Mouse (Mus musculus): ENCODE results near the gene Laptm4a.

The Laptm4a gene

DNA sequence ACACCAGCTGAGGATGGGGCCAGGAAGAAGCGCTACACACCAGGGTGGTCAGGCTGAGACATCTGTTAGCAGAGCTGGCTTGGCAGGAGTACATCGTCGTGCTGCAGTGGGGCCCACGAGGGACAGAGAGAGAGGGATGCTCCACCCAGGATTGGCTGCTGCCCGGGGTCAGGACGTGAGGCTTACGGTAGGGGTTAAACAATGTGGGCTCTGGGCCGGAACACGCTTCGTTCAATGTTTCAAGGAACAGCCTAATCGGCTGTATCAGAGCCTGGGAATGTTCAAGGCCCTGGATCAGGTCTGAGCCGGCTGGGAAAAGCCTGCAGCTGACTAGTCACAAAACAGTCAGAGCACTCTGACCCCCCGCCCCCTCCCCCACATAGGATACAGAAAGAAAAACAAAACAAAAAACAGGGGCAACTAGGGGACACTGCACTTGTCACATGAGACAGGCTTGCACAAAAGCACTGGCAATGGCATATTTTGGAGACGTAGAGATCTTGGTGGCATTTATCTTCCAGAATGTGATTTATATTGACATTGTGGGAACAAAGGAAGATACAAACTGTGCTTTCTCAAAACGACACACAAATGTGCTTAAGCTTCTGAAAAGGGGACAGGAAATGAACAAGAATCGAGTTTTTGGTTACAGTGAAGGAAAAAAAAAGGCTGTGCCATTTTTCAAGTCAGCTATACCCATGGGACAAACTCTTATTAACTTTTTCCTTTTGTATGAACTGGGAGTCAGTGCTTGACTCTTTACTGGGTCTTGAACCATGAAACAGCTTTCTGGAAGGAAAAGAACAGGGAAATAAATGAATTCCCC, 8.4 kb upstream of the Laptm4a start:
- peak; percentile 75 for DNase-seq

DNA sequence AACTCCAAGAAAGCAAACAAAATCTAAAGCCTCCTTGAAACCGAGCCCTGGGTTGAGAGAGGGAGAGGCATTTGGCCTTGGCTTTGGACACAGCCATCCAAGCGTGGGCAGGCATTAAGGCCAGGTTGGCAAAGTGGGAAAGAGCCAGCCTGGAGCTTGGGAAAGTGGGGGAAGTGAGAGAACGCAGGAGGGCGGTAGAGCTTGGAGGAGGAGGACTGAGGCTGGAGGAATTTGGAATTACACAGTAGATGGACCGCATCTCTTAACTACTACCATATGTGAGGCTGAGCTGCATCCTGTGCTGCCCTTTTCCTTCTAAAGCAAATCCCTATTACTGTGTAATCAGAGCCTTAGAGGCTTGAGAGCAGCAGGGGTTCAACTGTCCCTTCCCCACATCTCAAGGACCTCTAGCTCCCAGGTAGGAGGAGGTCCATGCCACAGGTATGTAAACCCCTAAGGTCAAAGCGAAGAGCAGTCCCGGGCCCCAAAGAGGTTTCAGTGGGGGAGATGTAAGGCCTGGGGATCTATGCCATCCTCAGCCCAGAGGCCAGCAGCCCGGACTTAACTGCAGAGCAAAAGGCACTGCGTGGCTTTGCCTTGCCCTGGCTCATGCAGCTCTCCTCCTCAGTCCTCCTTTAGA, 7.6 kb upstream of the Laptm4a start:
- DNase-seq: peak; percentile 48

DNA sequence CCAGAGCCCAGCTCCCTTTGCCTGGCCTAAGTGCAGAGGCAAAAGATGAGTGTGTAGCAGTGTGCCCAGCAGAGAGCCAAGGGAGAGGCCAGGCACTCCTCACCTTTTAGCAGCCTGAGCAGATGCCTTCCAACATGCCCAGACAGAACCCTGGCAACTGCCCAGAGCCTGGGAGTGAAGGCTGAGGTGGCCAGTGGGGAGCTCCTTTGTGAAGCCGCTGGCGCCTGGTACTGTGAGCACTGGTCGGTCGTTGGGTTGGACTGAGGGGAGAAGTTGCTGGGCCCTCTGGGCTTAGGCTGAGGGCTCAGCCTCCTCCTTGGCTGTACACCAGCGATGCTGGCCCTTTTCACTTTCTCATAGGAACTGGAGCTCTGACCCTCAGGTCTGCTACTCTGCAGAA, 5.1 kb upstream of the Laptm4a start:
- peak; percentile 57 for DNase-seq

DNA sequence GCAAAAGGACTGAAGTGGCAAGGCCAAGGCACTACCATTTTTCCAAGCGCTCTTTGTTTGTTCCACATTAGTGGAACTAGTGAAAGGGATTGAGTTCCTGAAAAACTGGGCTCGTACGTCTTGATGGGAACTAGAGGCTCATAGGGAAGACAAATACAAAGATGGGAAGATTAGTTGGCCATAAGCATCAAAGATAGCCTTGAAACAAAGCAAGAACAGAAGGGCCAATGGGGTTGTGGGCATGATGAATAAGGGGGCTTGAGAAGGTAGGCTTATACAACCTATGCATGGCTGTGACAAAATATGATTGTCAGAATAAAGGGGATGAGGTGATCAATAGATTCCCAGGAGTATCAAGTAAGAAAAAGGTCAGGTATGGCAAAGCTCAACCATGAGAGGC, 2.2 kb upstream of the Laptm4a start:
- no peak for DNase-seq

DNA sequence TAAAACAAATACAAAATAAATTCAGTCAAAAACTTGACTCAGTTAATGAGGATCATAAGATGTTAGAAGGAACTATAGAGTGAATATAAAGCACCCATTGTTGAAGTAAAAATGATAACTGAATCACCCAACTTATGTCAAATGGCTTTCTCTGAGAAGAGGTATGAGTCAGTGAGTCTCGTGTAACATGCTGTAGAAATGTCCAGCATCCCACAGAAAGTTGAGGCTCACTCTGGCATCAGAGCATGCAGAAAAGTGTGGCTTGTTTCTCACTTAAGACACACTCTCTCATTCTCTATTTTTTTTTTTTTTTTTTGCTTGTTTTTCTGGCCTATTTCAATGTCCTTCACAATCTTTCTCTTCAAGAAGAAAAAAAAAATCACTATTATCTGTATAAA, 469 bp upstream of the Laptm4a start:
- no peak for DNase-seq

DNA sequence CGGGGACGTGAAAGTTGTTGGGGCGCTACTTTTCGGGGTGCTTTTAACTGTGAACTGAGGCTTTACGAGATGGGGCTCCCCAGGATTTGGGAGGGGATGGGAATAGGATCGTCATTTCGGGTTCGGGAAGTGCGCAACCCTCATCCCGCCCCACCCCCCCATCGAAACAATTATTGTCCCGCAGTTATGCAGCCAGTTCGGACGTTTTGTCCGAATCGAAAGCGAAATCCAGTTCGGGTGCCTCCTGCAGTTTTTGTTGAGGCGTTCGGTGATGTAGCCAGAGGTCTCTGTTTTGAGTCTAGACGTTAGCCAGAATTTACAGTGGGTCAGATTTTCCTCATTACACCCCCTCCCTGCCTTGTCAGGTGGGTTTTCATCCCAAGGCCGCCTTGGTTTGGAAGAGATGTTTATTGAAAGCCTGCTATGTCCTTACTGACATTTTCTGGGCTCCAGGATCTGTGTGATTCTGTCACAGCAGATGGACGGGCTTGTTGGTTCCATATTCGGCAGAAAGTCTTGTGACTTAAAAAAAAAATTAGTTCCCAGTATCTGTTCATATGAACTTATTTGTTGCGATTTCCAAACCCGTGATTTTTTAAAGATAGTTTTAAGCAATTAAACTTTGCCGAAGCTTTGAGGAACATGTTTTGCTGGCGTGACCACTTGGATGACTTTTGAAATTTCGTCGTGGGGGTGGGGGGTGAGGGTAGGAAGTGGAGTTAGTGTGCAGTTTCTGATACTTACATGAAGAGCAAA, 1.1 kb downstream of the Laptm4a start:
- DNase-seq: no peak

DNA sequence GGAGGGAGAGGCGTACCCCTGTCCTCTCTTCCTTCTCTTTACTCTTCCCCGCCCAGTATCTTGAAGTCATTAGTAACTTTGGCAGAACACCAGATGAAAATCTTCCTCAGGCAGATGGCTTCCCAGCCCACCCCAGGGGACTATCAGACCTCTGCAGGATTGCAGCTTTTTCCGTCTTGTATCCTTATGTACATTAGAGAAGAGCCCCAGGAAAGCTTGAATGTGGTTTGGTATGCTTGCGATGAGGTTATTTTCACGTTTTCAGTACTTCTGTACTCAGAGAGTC, 1.6 kb downstream of the Laptm4a start:
- DNase-seq: peak; percentile 30

DNA sequence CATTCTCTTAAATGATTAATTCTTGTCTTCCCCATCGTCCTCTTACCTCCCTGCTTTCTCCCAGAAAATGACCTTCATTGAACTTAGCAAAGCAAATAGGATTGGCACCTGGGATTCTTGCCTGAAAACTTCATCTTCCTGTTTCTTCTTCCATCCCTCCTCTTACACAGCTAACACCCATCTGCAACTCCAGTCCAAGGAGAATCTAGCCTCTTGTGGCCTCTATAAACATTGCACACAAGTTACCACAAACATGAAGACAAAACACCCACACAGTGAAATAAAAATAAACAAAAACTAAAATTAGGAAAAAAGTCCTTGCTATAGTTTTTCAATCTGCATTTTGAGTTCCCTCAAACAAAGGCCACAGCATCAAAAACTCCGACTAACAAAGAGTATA, 2.1 kb downstream of the Laptm4a start:
- no peak for DNase-seq

DNA sequence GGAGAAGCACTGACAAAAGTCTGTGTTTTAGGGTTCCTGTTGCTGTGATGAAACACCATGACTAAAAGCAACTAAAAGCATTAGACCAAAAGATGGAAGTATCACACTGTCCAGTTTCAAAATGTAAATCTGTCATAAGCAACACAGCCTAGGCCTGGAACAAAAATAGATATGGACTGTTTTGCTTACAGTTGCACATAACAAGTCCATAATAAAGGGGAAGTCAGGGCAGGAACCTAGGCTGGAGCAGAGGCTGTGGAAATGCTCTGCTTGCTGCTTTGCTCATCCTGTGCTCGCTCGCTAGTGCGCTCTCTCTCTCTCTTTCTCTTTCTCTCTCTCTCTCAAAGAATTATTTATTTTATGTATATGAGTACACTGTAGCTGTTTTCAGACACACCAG, 6.2 kb downstream of the Laptm4a start:
- DNase-seq: no peak

DNA sequence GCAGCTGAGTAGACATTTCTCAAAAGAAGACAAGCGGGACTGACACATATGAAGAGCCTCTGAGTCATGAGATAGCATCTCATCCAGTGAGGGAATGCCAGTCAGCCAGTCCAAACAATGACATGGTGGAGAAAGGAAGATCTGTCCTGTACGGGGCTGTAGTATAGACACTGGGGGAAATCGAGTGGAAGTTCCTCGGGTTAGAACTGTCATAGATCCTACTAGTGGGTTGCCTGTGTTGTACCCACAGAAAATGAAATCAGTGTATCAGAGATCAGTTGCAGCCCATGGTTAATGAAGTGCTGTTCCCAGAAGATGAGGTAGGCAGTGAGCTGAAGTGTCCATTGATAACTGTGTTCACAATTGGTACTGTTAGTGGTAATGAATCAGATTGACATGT, 7.3 kb downstream of the Laptm4a start:
- DNase-seq: no peak

DNA sequence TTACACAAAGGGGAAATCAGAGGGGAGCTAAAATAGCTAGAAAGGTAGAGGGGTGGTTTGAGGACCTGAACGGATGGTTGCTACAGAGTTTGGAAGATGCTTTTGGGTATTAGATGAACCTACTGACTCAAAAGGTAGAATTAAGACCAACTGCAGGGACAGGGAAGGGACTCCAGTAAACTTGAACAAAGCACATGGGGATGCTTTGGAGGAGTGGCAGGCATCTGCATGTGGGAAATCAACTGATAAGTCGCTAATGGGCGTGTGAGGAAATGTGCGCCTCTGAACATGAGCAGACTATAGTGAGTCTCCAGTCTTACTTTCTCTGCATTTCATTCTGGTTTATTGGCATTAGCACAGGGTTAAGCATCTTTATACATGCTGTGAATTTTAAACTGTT, 9.6 kb downstream of the Laptm4a start:
- DNase-seq: no peak

DNA sequence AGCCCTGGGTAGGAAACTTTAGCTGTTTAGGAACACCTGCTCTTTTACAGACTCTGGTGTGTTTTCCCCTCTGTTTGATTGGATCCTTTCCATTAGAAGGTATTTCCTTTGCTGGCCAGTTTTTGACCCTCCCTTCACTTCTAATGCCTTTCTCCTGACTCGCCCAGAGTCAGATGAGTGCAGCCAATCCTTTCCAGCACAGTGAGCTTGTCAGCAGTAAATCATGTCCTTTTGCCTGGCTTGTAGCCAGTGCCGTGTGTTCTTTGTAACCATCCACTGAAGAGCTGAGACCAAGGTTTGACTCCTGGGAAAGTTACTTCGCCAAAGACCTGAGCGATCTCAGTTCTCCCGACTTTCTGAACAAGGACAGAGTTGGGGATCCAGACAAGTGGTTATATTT, 13.9 kb downstream of the Laptm4a start:
- DNase-seq: peak; percentile 89

DNA sequence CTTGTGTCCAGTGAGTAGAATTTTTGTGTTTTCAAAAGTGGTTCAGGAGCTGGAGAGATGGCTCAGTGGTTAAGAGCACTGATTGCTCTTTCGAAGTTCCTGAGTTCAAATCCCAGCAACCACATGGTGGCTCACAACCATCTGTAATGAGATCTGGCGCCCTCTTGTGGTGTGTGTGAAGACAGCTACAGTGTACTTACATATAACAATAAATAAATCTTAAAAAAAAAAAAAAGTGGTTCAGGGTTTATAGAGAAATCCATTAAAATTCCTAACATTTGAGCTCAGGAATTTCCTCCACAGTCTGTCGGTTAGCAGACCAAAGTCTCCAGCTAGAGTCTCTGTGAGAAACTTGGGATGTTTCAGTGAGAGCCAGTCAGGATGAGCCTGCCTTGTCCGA, 14.7 kb downstream of the Laptm4a start:
- peak; percentile 30 for DNase-seq

DNA sequence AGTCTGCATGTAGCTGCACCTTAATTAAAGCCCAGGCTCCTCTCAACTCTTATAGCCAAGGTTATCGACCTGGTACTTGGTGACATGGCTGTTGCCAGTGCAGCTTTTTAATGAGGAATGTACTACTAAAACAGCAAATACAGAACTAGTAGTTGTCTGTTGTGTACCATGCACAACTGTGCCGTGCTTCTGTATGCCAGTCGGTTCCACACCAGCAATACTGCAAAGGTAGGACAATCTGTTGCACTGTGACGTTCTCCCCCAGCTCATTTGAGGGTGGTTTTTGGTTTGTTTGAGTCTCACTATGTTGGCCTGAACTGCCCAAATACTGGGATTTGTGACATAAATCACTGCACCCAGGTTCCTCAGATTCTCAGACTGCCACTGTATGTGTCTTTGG, 18.0 kb downstream of the Laptm4a start:
- DNase-seq: no peak

DNA sequence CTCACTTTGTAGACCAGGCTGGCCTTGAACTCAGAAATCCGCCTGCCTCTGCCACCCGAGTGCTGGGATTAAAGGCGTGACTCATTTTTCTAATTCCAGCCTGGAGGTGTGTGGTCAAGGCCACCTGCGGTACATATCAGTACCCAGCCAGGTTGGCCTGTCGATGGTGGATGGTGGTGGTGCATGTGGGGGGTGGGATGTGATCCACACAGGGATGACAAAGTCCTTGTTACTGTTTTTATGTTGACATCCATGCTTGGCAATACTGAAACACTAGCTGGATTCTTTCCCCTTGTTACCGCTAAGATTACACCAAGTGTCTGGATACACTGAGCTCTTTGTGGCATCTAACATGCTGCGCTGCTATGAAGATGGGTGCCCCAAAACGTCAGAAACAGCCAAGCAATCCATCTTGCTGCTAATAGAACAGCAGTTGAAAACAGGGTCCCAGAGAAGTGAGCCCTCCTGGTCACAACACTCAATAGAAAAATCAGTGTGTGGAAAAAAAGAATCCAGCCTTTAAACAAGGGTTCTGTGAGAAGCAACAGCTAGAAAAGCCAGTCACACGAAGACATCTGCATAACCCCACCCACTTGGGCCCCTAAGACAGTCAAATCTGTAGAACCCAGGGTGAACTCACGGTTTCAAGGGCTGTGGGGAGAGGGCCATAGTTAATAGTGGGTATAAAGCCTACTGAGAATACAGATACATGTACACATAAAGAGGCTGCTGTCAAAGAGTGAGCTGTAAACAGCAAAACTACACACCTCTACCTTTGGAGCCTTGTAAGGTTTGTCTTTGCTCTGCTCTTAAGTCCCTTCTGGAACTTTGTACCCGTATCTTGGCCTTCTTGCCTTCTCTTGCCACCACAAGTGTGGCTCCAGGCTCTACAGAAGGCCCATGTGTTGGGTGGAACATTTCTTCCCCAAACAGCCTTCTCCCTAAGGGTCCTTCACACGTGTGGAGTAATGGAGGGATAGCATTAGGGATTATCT, 18.8 kb downstream of the Laptm4a start:
- DNase-seq: no peak

DNA sequence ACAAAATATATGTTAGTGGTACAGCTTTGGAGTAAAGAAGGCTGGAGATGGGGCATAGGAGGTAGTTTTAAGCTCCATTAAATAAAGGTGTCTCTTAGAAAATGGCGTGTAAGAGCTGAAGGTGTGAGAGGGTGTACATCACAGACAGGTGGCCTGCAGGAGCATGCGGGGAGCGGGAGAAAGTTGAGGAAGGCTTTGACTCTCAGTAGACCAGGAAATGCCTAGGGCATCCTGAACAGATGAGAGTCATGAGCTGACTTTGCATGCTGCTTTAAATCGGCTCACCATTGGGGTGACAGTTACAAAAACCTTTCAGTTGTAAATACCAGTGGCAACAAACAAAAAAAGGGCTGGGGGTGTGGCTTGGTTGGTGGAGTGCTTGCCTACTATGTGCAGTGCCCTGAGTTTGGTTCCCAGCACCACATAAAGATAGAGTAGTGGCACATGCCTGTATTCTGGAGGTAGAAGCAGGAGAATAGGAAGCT, 19.7 kb downstream of the Laptm4a start:
- DNase-seq: no peak

DNA sequence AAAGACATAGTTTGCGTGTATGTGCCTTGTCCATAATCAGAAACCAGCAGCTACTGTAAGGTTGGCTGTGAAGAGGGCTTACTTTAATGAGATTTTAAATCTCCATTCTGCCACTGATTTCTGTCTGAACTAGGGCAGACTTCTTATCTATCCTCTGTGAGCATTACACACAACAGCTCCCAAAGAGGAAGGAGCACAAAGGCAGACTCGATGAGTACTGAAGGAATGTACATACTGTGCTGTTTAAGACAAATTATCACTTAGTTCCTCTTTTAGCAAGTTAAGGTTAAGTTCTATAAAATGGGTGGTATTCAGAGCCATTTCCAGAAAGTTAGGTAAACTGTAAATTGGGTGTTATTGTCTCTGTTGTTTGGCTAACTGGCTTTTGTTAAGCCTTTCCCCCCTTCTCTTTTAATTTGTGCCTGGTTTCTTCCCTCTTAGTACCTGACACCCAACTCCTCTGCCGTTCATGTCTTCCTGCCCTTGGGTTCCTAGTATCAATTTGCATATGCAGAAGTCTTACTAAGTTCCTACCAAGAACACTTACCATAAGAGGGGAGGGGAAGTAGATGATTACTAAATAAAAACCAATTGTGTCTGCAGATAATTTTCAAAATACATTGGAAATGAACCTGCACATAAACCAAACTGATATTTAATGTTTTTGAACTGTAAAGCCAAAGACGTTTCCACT, 20.4 kb downstream of the Laptm4a start:
- DNase-seq: no peak

DNA sequence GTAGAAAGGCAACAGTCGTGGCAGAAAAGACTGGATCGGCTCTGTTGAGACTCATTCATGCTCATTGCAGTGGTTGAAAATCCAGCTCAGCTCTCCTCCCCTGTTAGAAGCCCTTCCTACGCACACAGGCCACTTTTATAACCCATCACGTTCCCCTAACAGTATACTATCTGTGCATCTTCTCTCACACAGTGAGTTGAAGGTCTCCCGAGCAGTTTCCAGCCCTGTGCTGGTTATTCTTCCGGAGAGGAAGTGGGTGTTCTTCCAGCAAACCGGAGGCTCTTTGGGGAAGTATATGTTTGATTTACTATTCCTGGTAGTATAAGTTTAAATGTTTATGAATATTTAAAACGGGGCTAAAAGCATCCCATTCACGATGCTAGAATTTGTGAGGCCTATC, 25.7 kb downstream of the Laptm4a start:
- DNase-seq: no peak

DNA sequence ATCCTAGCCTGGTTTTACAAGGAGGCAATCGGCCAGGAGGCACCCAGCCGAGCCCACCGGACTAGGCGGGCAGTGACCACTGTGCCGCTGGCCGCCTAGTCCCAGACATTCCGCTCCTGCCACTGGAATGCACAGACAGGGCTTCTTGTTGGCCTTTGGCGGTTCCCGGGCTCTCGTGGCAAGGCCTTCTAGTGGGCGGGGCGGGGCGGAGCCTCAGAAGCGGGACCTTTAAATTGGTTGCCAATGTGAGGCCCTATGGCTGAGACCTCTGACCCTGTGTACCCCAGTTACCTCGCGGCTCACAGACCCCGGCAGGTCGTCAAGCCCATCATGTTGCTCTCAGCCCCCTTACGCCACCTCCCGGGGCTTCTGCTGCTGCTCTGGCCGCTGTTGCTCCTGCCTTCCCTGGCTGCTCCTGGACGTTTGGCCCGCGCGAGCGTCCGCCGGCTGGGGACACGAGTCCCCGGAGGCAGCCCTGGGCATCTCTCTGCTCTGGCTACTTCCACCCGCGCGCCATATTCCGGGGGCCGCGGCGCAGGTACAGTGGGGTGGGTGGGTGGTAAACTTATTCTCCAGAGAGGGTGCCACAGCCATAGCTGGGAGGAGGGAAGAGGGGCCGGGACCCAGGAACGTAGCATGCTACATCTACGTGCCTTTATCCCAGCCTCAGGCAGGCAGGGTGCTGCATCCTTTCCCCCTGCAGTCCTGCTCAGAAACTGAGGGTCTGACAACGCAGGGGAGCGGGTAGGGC, 26.4 kb downstream of the Laptm4a start, which contains the start of gene Matn3:
Matn3 (plus strand) TSS at position 216 of the 751 bp plus-strand sequence.
- DNase-seq: peak; percentile 86

DNA sequence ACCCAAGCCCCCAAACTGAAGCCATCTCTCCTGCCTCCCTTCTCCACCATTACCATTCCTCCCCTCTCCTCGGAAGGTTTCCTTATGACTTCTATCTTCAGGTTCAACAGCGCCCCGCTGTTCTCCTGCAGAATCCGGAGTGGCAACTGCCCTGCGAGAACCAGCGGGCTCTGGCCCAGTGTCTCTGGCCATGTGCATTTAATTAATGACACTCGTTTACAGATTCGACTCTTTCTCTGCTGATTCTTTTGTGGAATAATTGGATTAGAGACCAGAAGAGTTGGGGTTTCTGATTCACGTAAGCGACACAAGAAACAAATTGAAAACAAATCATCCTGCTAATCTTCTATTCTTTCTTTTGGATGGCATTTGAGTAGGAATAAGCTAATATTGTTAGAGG, 31.7 kb downstream of the Laptm4a start:
- DNase-seq: no peak

DNA sequence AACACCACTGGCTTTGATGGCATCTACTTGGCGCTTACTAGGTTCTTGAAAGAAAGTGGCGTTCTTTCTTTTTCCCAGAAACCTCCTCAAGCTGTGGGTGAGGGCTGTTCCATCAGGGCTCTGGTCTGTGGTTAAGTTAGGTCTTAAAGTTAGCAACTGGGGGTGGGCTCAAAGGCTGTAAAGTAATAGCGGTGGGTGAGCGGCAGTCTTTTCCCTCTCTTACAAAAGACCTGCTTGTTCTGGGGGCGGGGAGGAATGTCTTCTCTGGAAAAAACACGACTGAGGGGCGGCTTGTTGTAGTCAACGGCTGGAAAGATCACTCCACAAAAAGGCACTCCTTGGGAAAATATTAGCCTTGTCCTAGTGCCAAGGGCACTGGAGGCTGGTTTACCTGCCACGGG, 32.7 kb downstream of the Laptm4a start:
- no peak for DNase-seq

Measured in kidney, postnatal 14 days (tissue).